Mouse (Mus musculus): ENCODE measurements around the gene Htr5b.

- TF ChIP-seq POLR2A (IDR thresholded peaks at IDR 0.05; ENCODE audit: borderline replicate concordance, insufficient read depth, low read length), result no peak
- TF ChIP-seq CTCF (IDR thresholded peaks at IDR 0.05; ENCODE audit: borderline replicate concordance, insufficient read depth, low read depth, low read length), result no peak
These were observed 16.3 kb downstream of the Htr5b start for GRCm38 (mm10) chr1:121511966-121512365.

Measured in cerebellum, adult 2 months (tissue).